Mouse (Mus musculus) thymus, adult 2 months (tissue): Measurements from ENCODE around the gene Bak1. TPM values are rescaled to one million over a fixed set of nuclear protein-coding genes. Genes with fewer than 3 reads are reported as not detected.

Source experiments
- DNase-seq: peaks from one replicate; pipeline ENCODE4 v3.0.0; 2021
- H3K27ac ChIP-seq: fragments of 200-500 bp; 2 replicates; pipeline ENCODE4 v1.5.1; 2012; ENCODE audit warnings: low read length, control low read depth; ENCODE audit not compliant: control insufficient read depth, insufficient read depth
- H3K27me3 ChIP-seq: fragments of 200-500 bp; 2 replicates; pipeline ENCODE4 v1.6.1; 2012; ENCODE audit warnings: mild to moderate bottlenecking, low read length, moderate library complexity, mixed read lengths; ENCODE audit not compliant: control insufficient read depth, insufficient read depth
- H3K36me3 ChIP-seq: fragments of 200-500 bp; 2 replicates; pipeline ENCODE4 v1.6.1; 2012; ENCODE audit warnings: mild to moderate bottlenecking, low read length, moderate library complexity; ENCODE audit not compliant: control insufficient read depth, insufficient read depth
- H3K4me1 ChIP-seq: fragments of 200-500 bp; replicated peaks from 2 replicates; pipeline ENCODE4 v1.6.1; 2012; ENCODE audit warnings: low read length; ENCODE audit not compliant: control insufficient read depth, insufficient read depth
- H3K4me3 ChIP-seq: fragments of 200-500 bp; 2 replicates; pipeline ENCODE4 v1.5.1; 2012; ENCODE audit warnings: mild to moderate bottlenecking, low read length, control low read depth, moderate library complexity; ENCODE audit not compliant: control insufficient read depth, insufficient read depth
- CTCF ChIP-seq: fragments of 200-500 bp; IDR thresholded peaks from 2 replicates; pipeline ENCODE4 v1.5.1; 2012; ENCODE audit warnings: mild to moderate bottlenecking, control low read depth, low read length, moderate library complexity, borderline replicate concordance; ENCODE audit not compliant: control insufficient read depth, poor library complexity, insufficient read depth; ENCODE audit errors: extremely low read depth
- POLR2A ChIP-seq: fragments of 200-500 bp; IDR thresholded peaks from 2 replicates; pipeline ENCODE4 v1.6.1; 2012; ENCODE audit warnings: mild to moderate bottlenecking, low read length, control low read depth, moderate library complexity; ENCODE audit not compliant: control insufficient read depth, poor library complexity, insufficient read depth; ENCODE audit errors: extremely low read depth
- WGBS: fragments of 180-500 bp; shearing (Covaris S2); methylation state at CpG from one replicate; pipeline ENCODE4 v1.1.7; 2018; 5-methylcytosine and 5-hydroxymethylcytosine counted together
- polyA plus RNA-seq: library from polyadenylated mRNA; depleted of rRNA; stranded (reverse); fragments of >200 nt; gene quantifications from 2 replicates; pipeline ENCODE4 v1.2.3, GENCODE M21; 2012

The Bak1 gene
- polyA plus RNA-seq, 1 experiment, result 118 TPM

GRCm38 (mm10) chr17:27073778-27074177 is 45.0 kb upstream of the Bak1 start:
- peak overlapping the region; percentile 10; the same call in 1 of the 2 replicates for H3K27ac ChIP-seq
- TF ChIP-seq CTCF (no peak), POLR2A (no peak)
- H3K4me1 ChIP-seq, result peaks cover 23% of the 10 kb centered on the region
- H3K27me3 ChIP-seq, result no peaks in the 10 kb centered on the region
- no peaks in the 10 kb centered on the region for H3K36me3 ChIP-seq
- no peak overlapping the region for H3K4me3 ChIP-seq
- DNase-seq, result no peak
- WGBS, result 59% methylated on average over 9 of the region's 9 CpGs

DNA sequence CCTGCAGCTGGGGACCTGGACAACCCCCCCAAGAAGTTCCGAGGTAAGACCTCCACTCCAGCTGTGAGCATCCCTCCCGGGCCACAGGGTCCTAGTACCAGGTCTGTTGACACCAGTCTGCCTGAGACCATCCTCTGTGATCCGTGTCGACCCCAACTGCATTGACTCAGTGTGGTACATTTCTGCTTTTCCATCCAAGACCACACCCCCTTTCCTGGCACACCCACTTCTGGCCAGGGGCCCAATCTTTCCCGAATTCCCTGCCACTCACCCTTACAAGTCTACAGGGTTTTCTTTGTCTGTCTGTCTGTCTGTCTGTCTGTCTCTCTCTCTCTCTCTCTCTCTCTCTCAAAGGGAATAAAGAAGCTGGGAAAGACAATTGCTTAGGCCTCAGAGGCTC is 44.3 kb upstream of the Bak1 start:
- DNase-seq, result no peak
- Histone ChIP-seq H3K4me1 (peaks cover 23% of the 10 kb centered on the region), H3K36me3 (no peaks in the 10 kb centered on the region), H3K27ac (no peak overlapping the region), H3K27me3 (no peaks in the 10 kb centered on the region), H3K4me3 (no peak overlapping the region)
- WGBS, result 95% methylated on average over 5 of the region's 5 CpGs
- no peak for TF ChIP-seq POLR2A
- TF ChIP-seq CTCF, result no peak

- TF ChIP-seq POLR2A (no peak), CTCF (no peak)
- Histone ChIP-seq H3K36me3 (no peaks in the 10 kb centered on the region), H3K4me1 (peaks cover 23% of the 10 kb centered on the region), H3K27me3 (no peaks in the 10 kb centered on the region), H3K4me3 (no peak overlapping the region), H3K27ac (no peak overlapping the region)
- no peak for DNase-seq
- WGBS, result 97% methylated on average over 8 of the region's 8 CpGs
Observed at GRCm38 (mm10) chr17:27072363-27072762, 43.6 kb upstream of the Bak1 start.

- WGBS, result 72% methylated on average over 6 of the region's 6 CpGs
- peak; percentile 59 for DNase-seq
- no peak overlapping the region for H3K4me3 ChIP-seq
- no peaks in the 10 kb centered on the region for H3K36me3 ChIP-seq
- no peak overlapping the region for H3K27ac ChIP-seq
- TF ChIP-seq CTCF, result peak; percentile 70; the same call in 1 of the 2 replicates
- no peak for TF ChIP-seq POLR2A
- H3K4me1 ChIP-seq, result peaks cover 23% of the 10 kb centered on the region
- no peaks in the 10 kb centered on the region for H3K27me3 ChIP-seq
Observed at GRCm38 (mm10) chr17:27071630-27072029, 42.8 kb upstream of the Bak1 start.

DNA sequence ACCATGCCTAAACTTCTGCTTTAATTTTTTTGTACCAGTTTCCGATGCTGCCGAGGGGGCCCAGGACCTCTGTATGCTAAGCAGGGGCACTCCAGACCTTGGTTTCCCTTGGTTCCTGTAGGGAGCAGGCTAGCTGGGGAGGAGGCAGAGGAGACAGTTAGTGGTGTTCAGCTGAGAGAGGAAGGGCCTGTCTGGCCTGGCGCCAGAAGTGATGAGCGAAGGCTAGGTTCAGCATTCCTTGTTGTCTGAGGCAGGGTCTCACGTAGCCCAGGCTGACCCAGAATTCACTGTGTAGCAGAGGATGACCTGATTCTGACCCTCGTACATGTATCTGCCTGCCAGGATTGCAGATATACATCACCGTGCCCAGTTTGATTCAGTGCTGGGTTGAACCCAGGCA is 42.1 kb upstream of the Bak1 start:
- no peak for TF ChIP-seq CTCF
- TF ChIP-seq POLR2A, result no peak
- H3K4me3 ChIP-seq, result no peak overlapping the region
- peaks cover 25% of the 10 kb centered on the region for H3K4me1 ChIP-seq
- H3K27ac ChIP-seq, result no peak overlapping the region
- H3K27me3 ChIP-seq, result no peaks in the 10 kb centered on the region
- H3K36me3 ChIP-seq, result no peaks in the 10 kb centered on the region
- no peak for DNase-seq
- WGBS, result 96% methylated on average over 7 of the region's 7 CpGs

GRCm38 (mm10) chr17:27069071-27069470 is 40.3 kb upstream of the Bak1 start:
- no peak for DNase-seq
- Histone ChIP-seq H3K27ac (no peak overlapping the region), H3K36me3 (no peaks in the 10 kb centered on the region), H3K4me1 (peaks cover 9% of the 10 kb centered on the region; the same call in 1 of the 2 replicates), H3K27me3 (no peaks in the 10 kb centered on the region), H3K4me3 (no peak overlapping the region)
- 81% methylated on average over 5 of the region's 5 CpGs for WGBS
- TF ChIP-seq POLR2A (no peak), CTCF (no peak)

DNA sequence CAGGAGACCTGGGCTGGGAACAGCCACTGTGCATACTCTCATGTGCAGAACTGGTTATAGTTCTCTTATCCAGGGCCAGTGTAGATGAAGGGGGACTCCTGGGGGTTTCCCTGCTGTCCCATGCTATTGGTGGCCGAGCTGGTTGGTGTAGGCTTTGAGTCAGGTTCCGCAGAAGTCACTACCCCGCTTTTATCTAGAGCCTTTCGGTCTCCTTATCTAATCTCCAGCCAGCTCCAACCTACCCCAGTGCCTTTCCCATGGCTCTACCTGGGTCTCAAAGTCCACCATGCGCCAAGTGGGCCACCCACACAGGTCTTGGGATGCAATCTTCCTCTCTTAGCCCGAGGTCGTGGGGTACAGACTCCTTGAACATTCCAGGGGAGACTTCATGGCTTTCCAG is 37.3 kb upstream of the Bak1 start:
- H3K36me3 ChIP-seq, result no peaks in the 10 kb centered on the region
- H3K27ac ChIP-seq, result no peak overlapping the region
- no peak for TF ChIP-seq POLR2A
- TF ChIP-seq CTCF, result no peak
- no peak overlapping the region for H3K4me3 ChIP-seq
- 94% methylated on average over 7 of the region's 7 CpGs for WGBS
- H3K27me3 ChIP-seq, result no peaks in the 10 kb centered on the region
- H3K4me1 ChIP-seq, result peaks cover 12% of the 10 kb centered on the region
- no peak for DNase-seq
